Mouse (Mus musculus): ENCODE data around the gene Actl6b.
"Not testable (repeated sequence)": the region's sequence is repeated elsewhere in the genome, so short reads cannot be mapped to it uniquely, and the experiment has no call there.

Gene Actl6b

GRCm38 (mm10) chr5:137600281-137600618 is 46.9 kb downstream of the Actl6b start:
- no peak for DNase-seq (ENCODE audit: extremely low read depth, low read depth, low spot score)

DNA sequence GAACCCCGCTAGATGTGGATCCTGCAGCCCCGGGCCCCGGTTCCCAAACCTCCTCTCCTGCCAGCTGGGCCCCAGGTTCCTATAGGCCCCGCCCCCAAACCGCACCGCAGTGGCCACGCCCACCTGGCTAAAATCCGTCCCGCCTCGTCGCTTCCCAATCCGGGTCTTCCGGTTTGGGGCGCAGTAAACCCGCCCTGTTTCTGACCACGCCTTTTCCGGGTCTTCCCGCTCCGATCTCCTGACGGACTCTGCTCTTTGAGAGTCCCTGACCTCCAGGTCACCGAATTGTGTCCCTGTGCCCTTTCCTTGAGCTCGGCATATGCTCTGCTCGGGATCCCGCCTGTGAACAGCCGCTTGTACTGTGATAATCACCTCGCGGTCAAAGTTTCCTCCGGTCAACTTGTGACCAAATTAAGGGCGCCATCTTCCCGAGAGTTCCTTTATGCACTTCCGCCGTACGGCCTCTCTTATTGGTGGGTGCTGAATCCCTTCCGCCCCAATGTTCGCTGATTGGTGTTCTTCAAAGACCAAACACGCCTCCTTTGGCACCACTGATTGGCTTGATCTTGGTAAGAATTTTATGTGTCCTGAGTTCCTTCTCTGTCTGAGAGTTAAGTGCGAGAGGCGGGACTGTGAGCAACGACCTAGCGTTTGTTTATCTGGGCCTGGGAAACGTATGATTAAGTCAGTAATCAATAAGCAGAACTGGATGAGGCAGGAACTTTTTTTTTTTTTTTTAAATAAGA is 47.5 kb downstream of the Actl6b start, which contains the start of gene Mospd3:
Gene Mospd3, minus strand, starts transcription at position 440 of the 746 bp plus-strand sequence.
- DNase-seq (ENCODE audit: extremely low read depth, low read depth, low spot score): peak; percentile 100

- DNase-seq (ENCODE audit: extremely low read depth, low read depth, low spot score): no peak
Measured at GRCm38 (mm10) chr5:137601365-137601729, 48.0 kb downstream of the Actl6b start.

- DNase-seq (ENCODE audit: extremely low read depth, low read depth, low spot score): no peak
Measured at GRCm38 (mm10) chr5:137607860-137608653, 54.7 kb downstream of the Actl6b start.

GRCm38 (mm10) chr5:137608654-137609190 is 55.4 kb downstream of the Actl6b start:
- DNase-seq (ENCODE audit: extremely low read depth, low read depth, low spot score): no peak

DNA sequence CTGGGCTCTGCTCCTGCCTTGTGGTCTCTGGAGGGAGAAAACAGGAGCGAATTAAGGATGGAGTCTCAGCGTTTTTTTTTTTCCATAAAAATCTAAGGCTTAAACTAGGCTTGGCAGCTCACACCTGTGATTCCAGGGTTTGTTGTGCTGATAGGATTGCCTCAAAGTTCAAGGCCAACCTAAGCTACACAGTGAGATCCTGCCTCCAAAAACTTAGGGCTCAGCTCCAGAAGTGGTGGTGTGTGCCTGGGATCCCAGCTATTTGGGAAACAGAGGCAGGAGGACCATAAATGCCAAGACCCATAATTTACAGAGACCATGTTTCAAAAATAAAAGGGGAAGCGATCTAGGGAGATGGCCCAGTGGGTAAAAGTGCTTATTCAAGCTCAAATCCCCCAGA is 56.0 kb downstream of the Actl6b start:
- DNase-seq (ENCODE audit: extremely low read depth, low read depth, low spot score): no peak

- DNase-seq (ENCODE audit: extremely low read depth, low read depth, low spot score): no peak
Measured at GRCm38 (mm10) chr5:137610056-137610455, 56.7 kb downstream of the Actl6b start.

DNA sequence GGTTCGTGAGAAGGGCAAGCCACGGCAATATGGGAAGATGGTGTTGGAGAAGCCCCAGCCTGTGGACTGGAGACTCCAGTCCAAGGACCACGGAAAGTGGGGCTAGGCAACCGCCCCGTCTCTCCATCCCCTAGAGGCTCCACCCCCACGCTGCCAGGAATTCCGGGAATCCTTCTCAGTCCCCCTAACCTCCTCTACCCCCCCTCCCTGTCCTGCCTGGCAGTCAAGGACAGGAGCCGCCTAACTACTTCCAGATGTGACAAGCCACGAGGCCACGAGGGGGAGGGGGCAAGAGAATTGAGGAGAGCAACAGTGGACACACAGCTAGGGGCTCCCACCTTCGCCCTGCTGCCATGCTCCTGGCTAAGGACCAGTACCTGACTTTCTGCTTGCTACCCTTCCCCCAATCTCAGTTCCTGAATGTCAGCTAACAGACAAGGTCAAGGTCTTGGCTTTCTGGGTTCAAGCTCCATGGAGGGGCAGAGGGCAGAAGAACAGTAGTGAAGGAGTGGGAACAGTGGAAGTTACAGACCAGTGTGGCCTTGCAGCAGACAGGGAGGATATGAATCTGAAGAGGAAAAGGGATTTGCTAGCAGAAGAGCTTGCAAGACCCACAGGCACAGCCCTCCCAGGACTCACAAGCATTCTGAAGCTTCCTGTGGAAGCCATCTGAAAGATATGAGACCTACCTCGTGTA is 57.4 kb downstream of the Actl6b start:
- no peak for DNase-seq (ENCODE audit: extremely low read depth, low read depth, low spot score)

GRCm38 (mm10) chr5:137611245-137611602 is 57.9 kb downstream of the Actl6b start:
- DNase-seq (ENCODE audit: extremely low read depth, low read depth, low spot score): no peak

- DNase-seq (ENCODE audit: extremely low read depth, low read depth, low spot score): no peak
Measured at GRCm38 (mm10) chr5:137613076-137613475, 59.8 kb downstream of the Actl6b start.

DNA sequence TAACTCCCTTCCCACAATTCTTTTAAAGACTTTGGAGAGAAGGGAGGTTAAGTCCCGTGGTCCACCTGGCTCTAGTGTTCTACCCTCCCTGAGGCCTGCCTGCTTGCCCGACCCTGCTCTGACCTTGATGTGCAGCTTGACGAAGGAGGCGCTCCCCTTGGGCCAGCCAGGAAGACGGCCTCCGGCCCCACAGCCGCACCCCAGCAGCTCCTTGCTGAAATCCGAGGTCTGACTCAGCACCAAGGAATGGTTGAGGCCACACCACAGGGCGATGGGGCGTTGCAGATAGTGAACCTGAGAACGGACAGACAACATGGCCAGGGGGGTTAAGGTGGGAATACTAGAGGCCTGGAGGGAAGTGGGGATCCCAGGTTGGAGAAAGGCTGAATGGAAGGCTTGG is 60.2 kb downstream of the Actl6b start, which contains the start of gene Pcolce:
Gene Pcolce, minus strand, starts transcription at position 235 of the 400 bp plus-strand sequence.
- no peak for DNase-seq (ENCODE audit: extremely low read depth, low read depth, low spot score)

- DNase-seq (ENCODE audit: extremely low read depth, low read depth, low spot score): not testable (repeated sequence)
Measured at GRCm38 (mm10) chr5:137614921-137615320, 61.6 kb downstream of the Actl6b start.

GRCm38 (mm10) chr5:137615347-137615746 is 62.0 kb downstream of the Actl6b start:
- DNase-seq (ENCODE audit: extremely low read depth, low read depth, low spot score): no peak

Measured in fat pad, adult 2 months (tissue).